Mouse (Mus musculus) C2C12 (cell line): Measurements from ENCODE around the gene Gm2001. TPM values are rescaled to one million over a fixed set of nuclear protein-coding genes. Genes with fewer than 3 reads are reported as not detected.

ENCODE experiments used
- polyA plus RNA-seq: library from polyadenylated mRNA; unstranded; fragments of >200 nt; fragmentation: generic; extraction: Trizol; gene quantifications from one replicate; pipeline ENCODE4 v1.2.1, GENCODE M21; 2012; ENCODE audit warnings: missing spikeins

Gene Gm2001
- polyA plus RNA-seq, 1 experiment = not detected

Other genes with a start within 250 kb of the Gm2001 start
- gene Oog1, start 239.7 kb downstream of the Gm2001 start, polyA plus RNA-seq = 0.27 TPM
- 0.23 TPM for gene Gm4027, start 223.5 kb downstream of the Gm2001 start, polyA plus RNA-seq
- gene Gm16381, start 197.7 kb downstream of the Gm2001 start, polyA plus RNA-seq = not detected
- not detected for gene Gm21319, start 66.6 kb downstream of the Gm2001 start, polyA plus RNA-seq
- gene Gm21936, start 46.8 kb downstream of the Gm2001 start, polyA plus RNA-seq = not detected
- not detected for gene BB287469, start 25.8 kb downstream of the Gm2001 start, polyA plus RNA-seq
- 0.12 TPM for gene Gm2016, start 31.7 kb upstream of the Gm2001 start, polyA plus RNA-seq
- gene Gm2022, start 53.0 kb upstream of the Gm2001 start, polyA plus RNA-seq = not detected
- gene Gm2035, start 77.5 kb upstream of the Gm2001 start, polyA plus RNA-seq = not detected
- gene Gm2042, start 111.7 kb upstream of the Gm2001 start, polyA plus RNA-seq = 0.08 TPM
- gene Gm2075, start 169.5 kb upstream of the Gm2001 start, polyA plus RNA-seq = not detected
- gene Gm6803, start 176.4 kb upstream of the Gm2001 start, polyA plus RNA-seq = not detected
- gene Gm2056, start 184.7 kb upstream of the Gm2001 start, polyA plus RNA-seq = not detected
- not detected for gene Gm16368, start 241.4 kb upstream of the Gm2001 start, polyA plus RNA-seq